Mouse (Mus musculus): ENCODE results near the gene Steap2. TPM values are rescaled to one million over a fixed set of nuclear protein-coding genes. Genes with fewer than 3 reads are reported as not detected.

Gene Steap2
- polyA plus RNA-seq, 1 experiment from 2014 or later, result 6.5 TPM

DNA sequence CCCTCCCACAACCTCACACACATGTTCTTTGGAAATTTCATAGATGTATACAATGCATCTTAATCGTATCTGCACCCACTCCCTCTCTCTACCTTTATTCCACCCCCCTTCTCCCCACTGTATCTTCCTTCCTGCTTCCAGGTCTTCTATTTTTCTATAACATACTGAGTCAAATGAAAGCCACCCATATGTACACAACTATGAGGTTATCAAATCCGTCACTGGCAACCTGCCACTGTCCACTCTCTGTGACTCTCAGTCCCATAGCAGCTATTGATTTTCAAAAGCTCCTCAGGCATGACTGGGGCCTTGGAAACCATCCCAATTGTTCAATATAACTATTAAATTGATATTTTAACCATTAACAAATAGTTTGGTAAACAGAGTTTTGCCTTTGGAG, 36.4 kb downstream of the Steap2 start:
- H3K9me3 ChIP-seq, result no peaks in the 10 kb centered on the region
- DNase-seq (ENCODE audit: extremely low spot score, low spot score), result no peak
- H3K4me1 ChIP-seq, result peaks cover under 1% of the 10 kb centered on the region; the same call in 1 of the 2 replicates
- no peaks in the 10 kb centered on the region for H3K36me3 ChIP-seq (replicated peaks)
- WGBS, result 79% methylated on average over 2 of the region's 2 CpGs
- no peak overlapping the region for H3K27ac ChIP-seq
- H3K27me3 ChIP-seq (ENCODE audit: poor library complexity, severe bottlenecking), result peaks cover 2% of the 10 kb centered on the region; the same call in 1 of the 2 replicates
- H3K4me3 ChIP-seq, result no peak overlapping the region

GRCm38 (mm10) chr5:5648817-5649569, 45.4 kb downstream of the Steap2 start:
- no peak for DNase-seq (ENCODE audit: extremely low spot score, low spot score)
- H3K27me3 ChIP-seq (ENCODE audit: poor library complexity, severe bottlenecking), result no peaks in the 10 kb centered on the region
- H3K27ac ChIP-seq, result no peak overlapping the region
- no peak overlapping the region for H3K4me3 ChIP-seq
- H3K4me1 ChIP-seq, result no peaks in the 10 kb centered on the region
- H3K36me3 ChIP-seq (replicated peaks), result no peaks in the 10 kb centered on the region
- WGBS, result 77% methylated on average over 6 of the region's 6 CpGs
- no peaks in the 10 kb centered on the region for H3K9me3 ChIP-seq

DNA sequence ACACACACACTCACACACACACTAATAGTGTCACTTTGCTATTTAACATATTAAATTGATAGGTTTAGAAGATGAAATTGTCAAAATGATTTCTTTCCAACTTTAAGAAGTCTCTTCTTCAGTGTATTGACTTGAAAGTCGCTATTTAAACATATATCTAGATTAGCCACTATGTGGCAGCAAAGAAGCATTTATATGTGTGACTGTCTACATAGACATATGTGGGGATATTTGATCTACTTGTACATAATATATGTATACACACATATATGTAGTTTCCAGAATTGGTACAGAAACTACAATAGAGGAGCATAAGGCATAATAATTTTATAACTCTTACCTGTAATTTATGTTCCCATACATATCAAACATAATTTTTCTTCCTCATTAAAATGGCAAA, 48.2 kb downstream of the Steap2 start:
- 2% methylated on average over 1 of the region's 1 CpGs for WGBS
- no peaks in the 10 kb centered on the region for H3K9me3 ChIP-seq
- H3K27me3 ChIP-seq (ENCODE audit: poor library complexity, severe bottlenecking), result no peaks in the 10 kb centered on the region
- no peak overlapping the region for H3K4me3 ChIP-seq
- H3K4me1 ChIP-seq, result no peaks in the 10 kb centered on the region
- no peaks in the 10 kb centered on the region for H3K36me3 ChIP-seq (replicated peaks)
- H3K27ac ChIP-seq, result no peak overlapping the region
- DNase-seq (ENCODE audit: extremely low spot score, low spot score), result no peak

- Histone ChIP-seq H3K4me1 (no peaks in the 10 kb centered on the region), H3K27me3 (ENCODE audit: poor library complexity, severe bottlenecking) (no peaks in the 10 kb centered on the region), H3K27ac (no peak overlapping the region), H3K9me3 (no peaks in the 10 kb centered on the region), H3K4me3 (no peak overlapping the region), H3K36me3 (replicated peaks) (no peaks in the 10 kb centered on the region)
- DNase-seq (ENCODE audit: extremely low spot score, low spot score), result no peak
- whole genome bisulfite sequencing, result 58% methylated on average over 2 of the region's 2 CpGs
Measured at GRCm38 (mm10) chr5:5638496-5638895, 55.9 kb downstream of the Steap2 start.

DNA sequence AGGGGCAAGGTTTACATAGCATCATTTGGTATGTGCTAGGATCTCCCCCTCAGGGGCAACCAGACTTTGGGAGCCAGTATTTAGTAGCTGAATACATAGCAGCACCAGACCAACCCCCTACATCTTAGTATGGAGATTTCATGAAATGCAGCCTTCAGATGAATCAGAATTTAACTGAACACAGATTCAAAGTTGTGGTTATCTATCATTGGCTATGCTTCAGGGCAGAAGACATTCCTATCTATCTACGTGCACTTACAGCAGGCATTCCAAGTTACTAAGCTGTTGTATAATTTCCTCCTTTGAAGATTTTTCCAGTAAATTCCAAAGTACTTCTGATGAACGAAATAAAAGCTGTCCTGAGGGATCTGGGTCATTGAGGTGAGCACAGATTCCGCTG, 68.9 kb downstream of the Steap2 start:
- Histone ChIP-seq H3K4me1 (no peaks in the 10 kb centered on the region), H3K27ac (no peak overlapping the region), H3K9me3 (no peaks in the 10 kb centered on the region), H3K36me3 (replicated peaks) (no peaks in the 10 kb centered on the region), H3K4me3 (no peak overlapping the region), H3K27me3 (ENCODE audit: poor library complexity, severe bottlenecking) (no peaks in the 10 kb centered on the region)
- DNase-seq (ENCODE audit: extremely low spot score, low spot score), result no peak
- WGBS, result 87% methylated on average over 3 of the region's 3 CpGs

DNA sequence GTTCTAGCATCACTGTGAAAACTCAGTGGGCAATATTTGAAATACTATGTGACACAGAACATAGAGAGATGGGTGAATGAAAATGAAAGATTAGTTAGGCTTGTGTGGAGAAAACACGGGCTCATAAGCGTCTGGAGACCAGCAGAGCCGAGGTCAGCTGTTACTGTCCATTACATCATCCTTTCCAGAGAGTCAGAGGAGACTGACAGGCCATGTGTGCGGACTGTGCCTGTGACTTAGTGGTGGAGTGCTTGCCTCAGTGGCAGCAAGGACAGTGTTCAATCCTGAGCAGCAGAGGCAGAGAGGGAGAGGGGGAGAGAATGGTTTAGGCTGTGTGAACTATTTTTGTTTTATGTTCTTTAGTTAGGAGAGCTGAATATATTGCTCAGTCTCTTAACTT, 76.0 kb downstream of the Steap2 start:
- Histone ChIP-seq H3K9me3 (no peaks in the 10 kb centered on the region), H3K4me1 (0 out of 2 replicates have a peak, but pooled peaks cover 7% of the 10 kb centered on the region), H3K4me3 (no peak overlapping the region), H3K27ac (no peak overlapping the region), H3K36me3 (replicated peaks) (no peaks in the 10 kb centered on the region), H3K27me3 (ENCODE audit: poor library complexity, severe bottlenecking) (no peaks in the 10 kb centered on the region)
- DNase-seq (ENCODE audit: extremely low spot score, low spot score), result no peak
- 76% methylated on average over 4 of the region's 4 CpGs for WGBS

Other genes starting within 250 kb of the Steap2 start
- gene 1700015F17Rik, start 215.4 kb downstream of the Steap2 start, polyA plus RNA-seq (2016; fragmentation: Nextera tagmentation; extraction: Ambion mirVana), result not detected in 2 replicates
- gene Cldn12, start 179.6 kb downstream of the Steap2 start, polyA plus RNA-seq (2016; fragmentation: Nextera tagmentation; extraction: Ambion mirVana), result 37.8 and 40.2 TPM in 2 replicates
- gene Gtpbp10, start 135.0 kb downstream of the Steap2 start, polyA plus RNA-seq (2016; fragmentation: Nextera tagmentation; extraction: Ambion mirVana), result 39.2 and 40.0 TPM in 2 replicates
- gene Gm8773, start 120.8 kb downstream of the Steap2 start, polyA plus RNA-seq (2016; fragmentation: Nextera tagmentation; extraction: Ambion mirVana), result 2.3 and 2.5 TPM in 2 replicates
- gene Cfap69, start 30.3 kb downstream of the Steap2 start, polyA plus RNA-seq (2016; fragmentation: Nextera tagmentation; extraction: Ambion mirVana), result 3.7 and 3.8 TPM in 2 replicates
- gene Steap1, start 54.7 kb upstream of the Steap2 start, polyA plus RNA-seq (2016; fragmentation: Nextera tagmentation; extraction: Ambion mirVana), result 5.5 and 6.4 TPM in 2 replicates

Measured in forebrain, embryonic 10.5 days (tissue).